Mouse (Mus musculus): Measurements from ENCODE around the gene Sorl1. TPM values are rescaled to one million over a fixed set of nuclear protein-coding genes. Genes with fewer than 3 reads are reported as not detected.
A peak's percentile ranks its signal among the peaks of the same experiment; 100 is the strongest.

Sorl1 gene
- total and polyA plus RNA-seq, 2 experiments from 2014 or later, result 1.1 to 12.9 TPM

DNA sequence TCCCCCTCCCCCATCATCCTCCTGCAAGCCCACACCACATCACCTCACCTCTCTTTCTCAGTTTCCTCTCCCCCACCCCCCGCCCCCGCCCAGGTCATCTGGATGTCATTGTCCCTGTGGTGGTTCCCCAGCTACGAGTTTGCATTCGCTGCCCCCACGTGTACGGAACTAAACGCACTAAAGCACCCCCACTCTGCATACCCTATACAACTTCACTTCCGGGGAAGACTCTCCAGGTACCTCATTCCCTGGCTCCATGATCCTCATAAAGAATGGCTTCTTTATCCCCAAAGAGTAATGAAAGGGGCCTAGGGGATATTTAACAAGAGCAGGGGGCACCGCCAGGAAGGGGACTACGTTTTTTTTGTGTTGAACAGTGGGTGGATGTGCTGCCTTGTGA lies 188.1 kb downstream of the Sorl1 start:
- ATAC-seq (ENCODE audit: insufficient read depth, low read depth), result no peak
- Histone ChIP-seq H3K4me2 (ENCODE audit: low read depth, low read length) (peak overlapping the region; percentile 98), H3K27me3 (ENCODE audit: control insufficient read depth, insufficient read depth, low read length) (no peaks in the 10 kb centered on the region), H3K27ac (ENCODE audit: low read depth) (no peak overlapping the region), H3K4me3 (ENCODE audit: low read depth, low read length) (peak overlapping the region; percentile 52), H3K4me1 (ENCODE audit: control insufficient read depth, insufficient read depth) (0 out of 2 replicates have a peak, but pooled peaks cover 18% of the 10 kb centered on the region), H3K36me3 (replicated peaks; ENCODE audit: control insufficient read depth, insufficient read depth, low read length) (no peaks in the 10 kb centered on the region), H3K9ac (replicated peaks; ENCODE audit: low read depth, low read length) (peak overlapping the region; percentile 63), H3K9me3 (replicated peaks; ENCODE audit: control insufficient read depth, low read length) (no peaks in the 10 kb centered on the region)
- TF ChIP-seq CTCF (IDR thresholded peaks at IDR 0.05; ENCODE audit: low read depth) (no peak), EP300 (IDR thresholded peaks at IDR 0.05; ENCODE audit: low read depth) (no peak)
- 4% methylated on average over 10 of the region's 10 CpGs for WGBS
- no peak for DNase-seq (ENCODE audit: low spot score)

DNA sequence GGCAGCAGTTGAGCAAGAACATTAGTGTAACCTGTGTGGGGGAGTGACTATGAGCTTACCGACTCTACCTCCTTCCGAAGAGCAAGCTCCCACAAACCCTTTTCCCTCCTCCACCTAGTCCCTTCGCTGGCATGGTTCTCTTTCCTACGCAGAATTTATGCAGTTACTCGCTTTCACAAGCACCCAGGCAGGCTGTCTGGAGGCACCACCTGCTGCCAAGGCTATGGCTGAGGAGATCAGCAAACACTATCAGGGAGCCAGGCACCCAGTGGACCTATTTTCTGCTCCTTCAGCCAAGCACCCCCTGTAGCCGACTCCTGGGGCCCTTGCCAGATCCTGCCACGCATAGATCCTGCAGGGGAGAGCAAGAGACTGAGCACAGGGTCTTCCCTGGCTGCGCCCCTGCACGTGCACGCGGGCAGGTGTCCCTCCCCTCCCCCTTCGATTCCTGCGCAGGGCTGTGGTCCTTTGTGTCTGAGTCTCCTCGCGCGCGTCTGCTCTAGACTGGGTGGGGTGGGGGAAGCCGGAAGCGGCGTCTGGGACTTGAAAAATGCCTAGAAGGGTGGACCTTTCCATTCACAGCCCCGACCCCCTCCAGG lies 188.6 kb downstream of the Sorl1 start:
- no peak for TF ChIP-seq CTCF (IDR thresholded peaks at IDR 0.05; ENCODE audit: low read depth)
- no peak for TF ChIP-seq EP300 (IDR thresholded peaks at IDR 0.05; ENCODE audit: low read depth)
- no peak overlapping the region for H3K27ac ChIP-seq (ENCODE audit: low read depth)
- peak overlapping the region; percentile 63 for H3K9ac ChIP-seq (replicated peaks; ENCODE audit: low read depth, low read length)
- H3K27me3 ChIP-seq (ENCODE audit: control insufficient read depth, insufficient read depth, low read length), result no peaks in the 10 kb centered on the region
- H3K4me2 ChIP-seq (ENCODE audit: low read depth, low read length), result peak overlapping the region; percentile 98
- whole genome bisulfite sequencing, result 1% methylated on average over 21 of the region's 21 CpGs
- 0 out of 2 replicates have a peak, but pooled peaks cover 18% of the 10 kb centered on the region for H3K4me1 ChIP-seq (ENCODE audit: control insufficient read depth, insufficient read depth)
- DNase-seq (ENCODE audit: low spot score) (peak; percentile 21), ATAC-seq (ENCODE audit: insufficient read depth, low read depth) (peak; percentile 64)
- no peaks in the 10 kb centered on the region for H3K9me3 ChIP-seq (replicated peaks; ENCODE audit: control insufficient read depth, low read length)
- peak overlapping the region; percentile 52 for H3K4me3 ChIP-seq (ENCODE audit: low read depth, low read length)
- no peaks in the 10 kb centered on the region for H3K36me3 ChIP-seq (replicated peaks; ENCODE audit: control insufficient read depth, insufficient read depth, low read length)

DNA sequence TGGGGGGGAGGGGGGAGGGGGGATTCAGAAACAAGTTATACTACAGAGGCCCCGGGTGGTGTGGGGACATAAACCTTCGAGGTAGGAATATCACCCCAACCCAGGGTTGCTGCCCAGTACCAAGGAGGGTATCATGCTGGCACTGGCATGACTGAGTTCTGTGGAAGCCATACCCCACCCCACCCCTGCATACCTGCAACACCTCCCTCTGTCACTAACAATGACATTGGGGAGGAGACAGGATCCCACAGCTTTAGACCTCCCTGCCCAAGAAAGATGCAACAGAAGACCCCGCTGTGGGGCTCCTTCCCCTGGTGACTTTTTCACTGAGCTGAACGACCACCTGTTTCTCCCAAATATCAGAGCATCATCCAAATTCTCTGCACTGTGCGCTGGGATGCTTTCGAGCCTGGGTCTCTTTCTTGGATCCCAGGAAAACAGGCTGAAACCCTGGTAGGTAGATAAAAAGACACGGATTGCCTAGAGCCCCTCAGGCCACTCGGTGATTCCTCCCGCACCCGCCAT lies 189.2 kb downstream of the Sorl1 start:
- Histone ChIP-seq H3K9me3 (replicated peaks; ENCODE audit: control insufficient read depth, low read length) (no peaks in the 10 kb centered on the region), H3K4me1 (ENCODE audit: control insufficient read depth, insufficient read depth) (0 out of 2 replicates have a peak, but pooled peaks cover 18% of the 10 kb centered on the region), H3K9ac (replicated peaks; ENCODE audit: low read depth, low read length) (peak overlapping the region; percentile 63; the same call in 1 of the 2 replicates), H3K27me3 (ENCODE audit: control insufficient read depth, insufficient read depth, low read length) (no peaks in the 10 kb centered on the region), H3K36me3 (replicated peaks; ENCODE audit: control insufficient read depth, insufficient read depth, low read length) (no peaks in the 10 kb centered on the region), H3K4me3 (ENCODE audit: low read depth, low read length) (peak overlapping the region; percentile 52), H3K27ac (ENCODE audit: low read depth) (no peak overlapping the region), H3K4me2 (ENCODE audit: low read depth, low read length) (peak overlapping the region; percentile 98)
- TF ChIP-seq EP300 (IDR thresholded peaks at IDR 0.05; ENCODE audit: low read depth) (no peak), CTCF (IDR thresholded peaks at IDR 0.05; ENCODE audit: low read depth) (no peak)
- WGBS, result 26% methylated on average over 10 of the region's 10 CpGs
- DNase-seq (ENCODE audit: low spot score) (no peak), ATAC-seq (ENCODE audit: insufficient read depth, low read depth) (no peak)

DNA sequence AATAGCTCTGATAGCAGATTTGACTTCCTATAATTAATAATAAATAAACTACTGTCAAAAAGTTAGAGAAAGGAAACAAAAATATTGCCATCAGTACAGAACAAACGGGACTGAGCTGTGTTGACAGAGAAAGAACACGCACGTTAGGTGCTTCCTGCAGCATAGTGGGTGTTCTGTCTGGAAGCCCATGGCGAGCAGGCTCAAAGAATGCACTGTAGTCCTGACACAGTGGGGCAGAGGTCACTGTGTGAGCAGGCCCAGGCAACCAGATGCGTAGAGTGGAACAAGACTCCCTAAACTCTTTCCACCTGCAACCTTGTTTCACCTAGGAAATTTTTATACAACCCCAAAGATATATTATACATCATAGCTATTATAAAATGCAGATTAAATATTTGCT lies 194.1 kb downstream of the Sorl1 start:
- no peak overlapping the region for H3K27ac ChIP-seq (ENCODE audit: low read depth)
- no peak overlapping the region for H3K4me2 ChIP-seq (ENCODE audit: low read depth, low read length)
- H3K36me3 ChIP-seq (replicated peaks; ENCODE audit: control insufficient read depth, insufficient read depth, low read length), result no peaks in the 10 kb centered on the region
- H3K9ac ChIP-seq (replicated peaks; ENCODE audit: low read depth, low read length), result no peak overlapping the region
- H3K9me3 ChIP-seq (replicated peaks; ENCODE audit: control insufficient read depth, low read length), result no peaks in the 10 kb centered on the region
- DNase-seq (ENCODE audit: low spot score) (no peak), ATAC-seq (ENCODE audit: insufficient read depth, low read depth) (no peak)
- H3K4me3 ChIP-seq (ENCODE audit: low read depth, low read length), result no peak overlapping the region
- WGBS, result 64% methylated on average over 5 of the region's 5 CpGs
- H3K4me1 ChIP-seq (ENCODE audit: control insufficient read depth, insufficient read depth), result 0 out of 2 replicates have a peak, but pooled peaks cover under 1% of the 10 kb centered on the region
- no peaks in the 10 kb centered on the region for H3K27me3 ChIP-seq (ENCODE audit: control insufficient read depth, insufficient read depth, low read length)
- no peak for TF ChIP-seq CTCF (IDR thresholded peaks at IDR 0.05; ENCODE audit: low read depth)
- no peak for TF ChIP-seq EP300 (IDR thresholded peaks at IDR 0.05; ENCODE audit: low read depth)

DNA sequence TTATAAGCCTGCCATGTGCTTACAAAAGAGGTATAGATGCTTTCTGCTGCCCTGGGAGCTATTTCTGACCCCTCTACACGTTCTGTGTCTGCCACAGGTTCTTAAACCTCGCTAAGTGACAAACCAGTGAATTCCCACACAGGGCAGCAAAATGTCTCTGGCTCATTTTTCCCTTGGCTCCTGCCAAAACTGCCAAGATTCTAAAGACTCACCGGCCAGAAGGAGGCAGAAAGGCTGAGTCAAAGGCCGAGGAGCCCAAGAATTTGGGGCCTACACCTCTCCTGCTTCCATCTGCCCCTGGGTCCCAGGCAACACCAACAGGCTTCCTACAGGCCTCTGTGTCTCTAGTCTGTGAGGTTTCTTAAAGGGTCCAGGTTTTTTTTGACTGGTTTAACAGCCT lies 198.4 kb downstream of the Sorl1 start:
- TF ChIP-seq CTCF (IDR thresholded peaks at IDR 0.05; ENCODE audit: low read depth) (no peak), EP300 (IDR thresholded peaks at IDR 0.05; ENCODE audit: low read depth) (no peak)
- H3K9me3 ChIP-seq (replicated peaks; ENCODE audit: control insufficient read depth, low read length), result no peaks in the 10 kb centered on the region
- ATAC-seq (ENCODE audit: insufficient read depth, low read depth), result no peak
- no peak for DNase-seq (ENCODE audit: low spot score)
- no peaks in the 10 kb centered on the region for H3K27me3 ChIP-seq (ENCODE audit: control insufficient read depth, insufficient read depth, low read length)
- H3K27ac ChIP-seq (ENCODE audit: low read depth), result no peak overlapping the region
- H3K36me3 ChIP-seq (replicated peaks; ENCODE audit: control insufficient read depth, insufficient read depth, low read length), result no peaks in the 10 kb centered on the region
- 0 out of 2 replicates have a peak, but pooled peaks cover 4% of the 10 kb centered on the region for H3K4me1 ChIP-seq (ENCODE audit: control insufficient read depth, insufficient read depth)
- H3K4me2 ChIP-seq (ENCODE audit: low read depth, low read length), result no peak overlapping the region
- 55% methylated on average over 4 of the region's 4 CpGs for WGBS
- H3K9ac ChIP-seq (replicated peaks; ENCODE audit: low read depth, low read length), result no peak overlapping the region
- H3K4me3 ChIP-seq (ENCODE audit: low read depth, low read length), result no peak overlapping the region

All from heart, postnatal 0 days (tissue).